Mouse (Mus musculus): ENCODE data around the gene Camk2d.

Camk2d gene

GRCm38 (mm10) chr3:126810372-126811090 lies 214.4 kb downstream of the Camk2d start:
- no peak for DNase-seq (ENCODE audit: low spot score)

- no peak for DNase-seq (ENCODE audit: low spot score)
These were observed 215.5 kb downstream of the Camk2d start for GRCm38 (mm10) chr3:126811646-126812045.

GRCm38 (mm10) chr3:126822374-126822773 lies 226.3 kb downstream of the Camk2d start:
- DNase-seq (ENCODE audit: low spot score): no peak

GRCm38 (mm10) chr3:126824930-126825329 lies 228.8 kb downstream of the Camk2d start:
- no peak for DNase-seq (ENCODE audit: low spot score)

GRCm38 (mm10) chr3:126826172-126826571 lies 230.1 kb downstream of the Camk2d start:
- no peak for DNase-seq (ENCODE audit: low spot score)

- DNase-seq (ENCODE audit: low spot score): no peak
These were observed 231.8 kb downstream of the Camk2d start for GRCm38 (mm10) chr3:126827900-126828299.

- DNase-seq (ENCODE audit: low spot score): no peak
These were observed 233.7 kb downstream of the Camk2d start for GRCm38 (mm10) chr3:126829817-126830216.

GRCm38 (mm10) chr3:126831418-126832138 lies 235.5 kb downstream of the Camk2d start:
- DNase-seq (ENCODE audit: low spot score): peak; percentile 12

GRCm38 (mm10) chr3:126834641-126835167 lies 238.6 kb downstream of the Camk2d start:
- no peak for DNase-seq (ENCODE audit: low spot score)

DNA sequence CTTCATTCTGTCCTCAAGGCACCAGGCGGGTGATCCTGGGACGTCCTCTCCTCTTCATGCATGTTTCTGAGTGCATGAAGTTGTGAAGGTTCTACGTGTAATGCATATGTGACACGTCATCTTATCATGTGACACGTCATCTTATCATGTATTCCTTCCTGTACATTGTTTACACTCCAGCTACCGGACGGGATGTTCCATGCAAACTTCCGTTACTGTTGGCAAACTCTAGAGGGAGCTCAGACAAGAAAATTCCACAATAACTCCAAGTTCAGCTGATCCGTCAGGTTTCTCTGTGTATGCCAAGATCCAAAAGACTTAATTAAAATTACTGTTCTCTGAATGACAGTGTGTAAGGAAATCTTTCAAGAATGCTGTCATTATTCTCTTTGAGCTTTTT lies 246.7 kb downstream of the Camk2d start:
- no peak for DNase-seq (ENCODE audit: low spot score)

DNA sequence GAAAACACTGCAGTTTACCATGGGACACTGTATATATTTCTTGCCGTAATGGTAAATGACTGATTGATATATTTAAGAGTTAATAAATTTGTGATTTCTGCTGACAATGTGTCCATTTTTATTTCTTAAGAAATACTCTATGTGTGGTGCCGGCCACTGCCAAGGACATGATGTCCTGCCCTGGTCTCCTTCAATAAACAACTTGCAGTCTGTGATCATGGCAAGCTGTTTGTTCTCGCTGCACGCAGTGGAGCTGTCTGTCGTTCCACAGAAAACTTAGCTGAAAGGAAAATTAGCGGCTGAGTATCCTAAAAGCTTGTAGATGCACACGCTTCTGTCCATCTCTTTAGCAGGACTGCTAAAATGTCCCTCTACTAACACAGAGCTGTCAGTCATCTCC lies 248.7 kb downstream of the Camk2d start:
- no peak for DNase-seq (ENCODE audit: low spot score)

GRCm38 (mm10) chr3:126848081-126848480 lies 252.0 kb downstream of the Camk2d start:
- DNase-seq (ENCODE audit: low spot score): no peak

DNA sequence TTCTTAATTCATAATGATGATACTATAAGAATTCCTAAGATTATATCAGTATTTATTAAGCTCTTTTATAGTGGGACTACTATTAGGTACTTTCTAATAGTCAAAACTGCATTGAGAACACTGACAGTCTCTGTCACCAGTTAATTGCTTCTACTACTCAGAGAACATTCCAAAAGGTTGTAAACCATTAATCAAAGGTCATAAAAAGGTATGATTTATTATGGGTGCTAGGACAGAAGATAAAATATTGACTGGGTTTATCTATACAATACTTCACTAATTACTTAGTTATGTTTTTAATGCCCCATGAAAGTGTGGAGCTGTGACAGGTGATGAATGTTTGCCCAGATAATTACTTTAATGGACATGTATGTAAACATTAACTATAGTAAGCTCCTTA lies 264.3 kb downstream of the Camk2d start:
- DNase-seq (ENCODE audit: low spot score): no peak

DNA sequence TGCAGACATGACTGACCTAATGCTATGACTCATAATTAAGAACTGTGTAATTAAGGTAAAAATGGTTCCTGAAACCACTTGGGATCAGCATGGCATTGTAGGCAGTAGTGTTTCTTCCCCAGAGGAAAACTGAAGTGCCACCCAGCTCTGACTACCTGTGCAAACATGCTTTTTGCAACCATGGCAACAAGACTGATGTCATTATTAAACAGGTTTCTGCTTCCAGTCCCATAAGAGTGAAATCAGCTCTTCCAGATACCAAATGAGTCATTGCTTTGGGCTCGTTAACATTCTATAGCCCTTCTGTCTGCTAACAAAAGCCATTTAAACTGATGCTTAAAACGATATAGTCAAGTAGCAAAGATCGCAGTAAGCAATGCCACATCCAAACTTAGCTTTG lies 273.5 kb downstream of the Camk2d start:
- no peak for DNase-seq (ENCODE audit: low spot score)

DNA sequence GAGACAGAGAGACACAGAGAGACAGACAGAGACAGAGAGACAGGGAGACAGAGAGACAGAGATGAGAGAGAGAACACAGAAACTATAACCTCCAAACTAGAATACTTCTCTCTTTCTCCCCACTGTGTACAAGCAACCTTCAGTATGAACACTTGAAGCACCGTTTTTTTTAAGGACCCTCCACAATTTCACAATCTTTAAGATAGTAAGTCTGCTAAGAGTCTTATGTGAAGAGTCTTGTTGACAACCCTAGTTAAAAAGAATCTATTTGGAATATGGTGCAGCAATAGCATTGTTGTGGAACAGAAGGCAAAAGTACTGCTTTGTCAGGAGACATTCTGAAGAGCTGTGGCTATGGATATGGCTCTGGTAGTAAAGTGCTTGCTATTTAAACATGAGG lies 274.6 kb downstream of the Camk2d start:
- no peak for DNase-seq (ENCODE audit: low spot score)

DNA sequence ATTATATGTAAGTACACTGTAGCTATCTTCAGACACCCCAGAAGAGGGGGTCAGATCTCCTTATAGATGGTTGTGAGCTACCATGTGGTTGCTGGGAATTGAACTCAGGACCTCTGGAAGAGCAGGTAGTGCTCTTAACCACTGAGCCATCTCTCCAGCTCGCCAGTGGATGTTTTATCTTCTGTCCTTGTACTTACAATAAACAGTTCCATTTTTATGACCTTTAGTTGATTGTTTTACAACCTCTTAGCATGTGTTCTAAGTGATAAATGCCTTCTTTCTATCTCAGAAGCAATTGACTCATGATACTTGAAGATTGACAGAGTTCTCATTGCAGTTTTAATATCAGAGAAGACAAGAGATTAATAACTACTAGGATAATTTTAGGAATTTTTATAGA lies 282.1 kb downstream of the Camk2d start:
- DNase-seq (ENCODE audit: low spot score): no peak

- no peak for DNase-seq (ENCODE audit: low spot score)
These were observed 290.0 kb downstream of the Camk2d start for GRCm38 (mm10) chr3:126886090-126886489.

DNA sequence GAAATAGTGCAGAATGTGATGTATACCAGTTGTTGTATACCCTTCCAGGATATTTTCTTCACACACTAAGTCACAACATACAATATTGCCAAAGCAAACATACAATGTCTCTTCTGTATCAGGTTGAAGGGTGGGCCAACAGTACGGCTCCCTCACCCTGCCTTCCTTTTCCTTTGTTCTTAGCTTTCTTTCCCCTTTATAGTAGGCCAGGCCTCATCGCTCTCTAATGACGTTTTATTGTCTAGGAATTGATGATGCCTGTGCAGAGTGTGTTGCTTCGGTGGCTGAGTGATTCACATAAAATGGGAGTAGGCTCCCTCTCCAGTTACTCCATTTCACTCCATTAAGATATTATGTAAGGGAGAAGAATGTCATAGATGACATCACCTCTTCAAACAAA lies 290.5 kb downstream of the Camk2d start:
- DNase-seq (ENCODE audit: low spot score): no peak

Data from embryo, embryonic 10.5 days (tissue).